Mouse (Mus musculus) heart, postnatal 0 days (tissue): ENCODE results near the gene a.

Experiments used
- CTCF ChIP-seq: IDR thresholded peaks from 2 replicates; pipeline ENCODE4 v1.5.1; 2016; ENCODE audit warnings: antibody characterized with exemption, control low read depth, low read depth
- EP300 ChIP-seq: IDR thresholded peaks from 2 replicates; pipeline ENCODE4 v1.6.1; 2016; ENCODE audit warnings: antibody characterized with exemption, low read depth

- TF ChIP-seq CTCF: no peak
- TF ChIP-seq EP300: no peak
Observed at GRCm38 (mm10) chr2:155018762-155019641, 227.8 kb downstream of the a start.
